Mouse (Mus musculus) stomach, embryonic 16.5 days (tissue): ENCODE data around the gene 4933428G20Rik. TPM values are rescaled to one million over a fixed set of nuclear protein-coding genes. Genes with fewer than 3 reads are reported as not detected.

Experiments used
- ATAC-seq: fragments of 200-750 bp; cut with Nextera tagmentation; 2 replicates; pipeline ENCODE4 v1.8.0; 2017; ENCODE audit warnings: moderate number of reproducible peaks, moderate TSS enrichment; ENCODE audit not compliant: insufficient read depth, low FRiP score
- H3K27ac ChIP-seq: fragments of 300-500 bp; sonication (generic); 2 replicates; pipeline ENCODE4 v1.5.1; 2014; ENCODE audit warnings: low read length
- H3K27me3 ChIP-seq: fragments of 300-500 bp; sonication (generic); 2 replicates; pipeline ENCODE4 v1.6.1; 2014; ENCODE audit warnings: low read length, control low read depth, mixed read lengths; ENCODE audit not compliant: control insufficient read depth, insufficient read depth
- H3K36me3 ChIP-seq: fragments of 300-500 bp; sonication (generic); 2 replicates; pipeline ENCODE4 v1.6.1; 2014; ENCODE audit warnings: low read length; ENCODE audit not compliant: control insufficient read depth, insufficient read depth
- H3K4me1 ChIP-seq: fragments of 300-500 bp; sonication (generic); 2 replicates; pipeline ENCODE4 v1.6.1; 2014; ENCODE audit warnings: low read length, control low read depth, mixed read lengths; ENCODE audit not compliant: control insufficient read depth, insufficient read depth
- H3K4me2 ChIP-seq: fragments of 300-500 bp; sonication (generic); 2 replicates; pipeline ENCODE4 v1.6.1; 2014; ENCODE audit warnings: low read depth, low read length, mixed read lengths
- H3K4me3 ChIP-seq: fragments of 300-500 bp; sonication (generic); replicated peaks from 2 replicates; pipeline ENCODE4 v1.5.1; 2014; ENCODE audit warnings: mild to moderate bottlenecking, low read length
- H3K9ac ChIP-seq: fragments of 300-500 bp; sonication (generic); 2 replicates; pipeline ENCODE4 v1.6.1; 2014; ENCODE audit warnings: low read length
- H3K9me3 ChIP-seq: fragments of 300-500 bp; sonication (generic); replicated peaks from 2 replicates; pipeline ENCODE4 v1.6.1; 2016; ENCODE audit warnings: low read length, control low read depth; ENCODE audit not compliant: control insufficient read depth
- WGBS: fragments of 180-500 bp; shearing (Covaris S2); extraction: QIAGEN DNeasy Blood & Tissue Kit; methylation state at CpG from one replicate; pipeline ENCODE4 v1.1.7; 2014; 5-methylcytosine and 5-hydroxymethylcytosine counted together
- polyA plus RNA-seq: library from polyadenylated mRNA; unstranded; fragments of >200 nt; fragmentation: Nextera tagmentation; extraction: Ambion mirVana; gene quantifications from 2 replicates; pipeline ENCODE4 v1.2.1, GENCODE M21; 2015

4933428G20Rik gene
- polyA plus RNA-seq, 1 experiment from 2014 or later = 0.80 TPM

GRCm38 (mm10) chr11:97535308-97535630 lies 35.1 kb upstream of the 4933428G20Rik start:
- no peak for ATAC-seq
- Histone ChIP-seq H3K4me2 (0 out of 2 replicates have a peak overlapping the region, but pooled peaks have one; percentile 41), H3K4me3 (no peak overlapping the region), H3K9me3 (no peaks in the 10 kb centered on the region), H3K9ac (no peak overlapping the region), H3K27me3 (peaks cover 69% of the 10 kb centered on the region), H3K36me3 (no peaks in the 10 kb centered on the region), H3K27ac (no peak overlapping the region), H3K4me1 (peaks cover 18% of the 10 kb centered on the region)
- WGBS = 22% methylated on average over 5 of the region's 5 CpGs

- Histone ChIP-seq H3K4me2 (peak overlapping the region; percentile 41), H3K9me3 (no peaks in the 10 kb centered on the region), H3K9ac (no peak overlapping the region), H3K4me3 (peak overlapping the region; percentile 26), H3K27ac (no peak overlapping the region), H3K36me3 (no peaks in the 10 kb centered on the region), H3K27me3 (peaks cover 69% of the 10 kb centered on the region), H3K4me1 (peaks cover 16% of the 10 kb centered on the region)
- no peak for ATAC-seq
- WGBS = 2% methylated on average over 95 of the region's 95 CpGs
Observed at GRCm38 (mm10) chr11:97534442-97535307, 34.5 kb upstream of the 4933428G20Rik start.

- Histone ChIP-seq H3K9ac (no peak overlapping the region), H3K36me3 (no peaks in the 10 kb centered on the region), H3K27ac (no peak overlapping the region), H3K9me3 (no peaks in the 10 kb centered on the region), H3K27me3 (peaks cover 69% of the 10 kb centered on the region), H3K4me3 (no peak overlapping the region), H3K4me2 (no peak overlapping the region), H3K4me1 (peaks cover 16% of the 10 kb centered on the region)
- ATAC-seq = no peak
- 28% methylated on average over 7 of the region's 7 CpGs for WGBS
Observed at GRCm38 (mm10) chr11:97533653-97534052, 33.5 kb upstream of the 4933428G20Rik start.

GRCm38 (mm10) chr11:97532950-97533582 lies 32.9 kb upstream of the 4933428G20Rik start:
- Histone ChIP-seq H3K9ac (0 out of 2 replicates have a peak overlapping the region, but pooled peaks have one; percentile 10), H3K4me1 (peaks cover 16% of the 10 kb centered on the region), H3K9me3 (no peaks in the 10 kb centered on the region), H3K27me3 (peaks cover 65% of the 10 kb centered on the region), H3K27ac (no peak overlapping the region), H3K36me3 (no peaks in the 10 kb centered on the region), H3K4me3 (peak overlapping the region; percentile 16), H3K4me2 (peak overlapping the region; percentile 32)
- peak; percentile 37; the same call in 1 of the 2 replicates for ATAC-seq
- 3% methylated on average over 20 of the region's 20 CpGs for WGBS

GRCm38 (mm10) chr11:97532354-97532753 lies 32.2 kb upstream of the 4933428G20Rik start:
- H3K27ac ChIP-seq = no peak overlapping the region
- H3K36me3 ChIP-seq = no peaks in the 10 kb centered on the region
- H3K4me1 ChIP-seq = peaks cover 16% of the 10 kb centered on the region
- peaks cover 58% of the 10 kb centered on the region for H3K27me3 ChIP-seq
- peak overlapping the region; percentile 95; the same call in 1 of the 2 replicates for H3K4me2 ChIP-seq
- H3K9ac ChIP-seq = no peak overlapping the region
- H3K4me3 ChIP-seq = no peak overlapping the region
- no peaks in the 10 kb centered on the region for H3K9me3 ChIP-seq
- 10% methylated on average over 8 of the region's 8 CpGs for WGBS
- ATAC-seq = no peak

GRCm38 (mm10) chr11:97531381-97532260 lies 31.5 kb upstream of the 4933428G20Rik start:
- peaks cover 52% of the 10 kb centered on the region for H3K27me3 ChIP-seq
- H3K36me3 ChIP-seq = no peaks in the 10 kb centered on the region
- H3K9me3 ChIP-seq = no peaks in the 10 kb centered on the region
- 6% methylated on average over 46 of the region's 46 CpGs for WGBS
- H3K27ac ChIP-seq = no peak overlapping the region
- peak overlapping the region; percentile 65 for H3K9ac ChIP-seq
- peak; percentile 64; the same call in 1 of the 2 replicates for ATAC-seq
- H3K4me2 ChIP-seq = peak overlapping the region; percentile 95
- peak overlapping the region; percentile 52 for H3K4me3 ChIP-seq
- peaks cover 16% of the 10 kb centered on the region for H3K4me1 ChIP-seq

- peaks cover 45% of the 10 kb centered on the region for H3K27me3 ChIP-seq
- WGBS = 64% methylated on average over 5 of the region's 5 CpGs
- no peak overlapping the region for H3K4me3 ChIP-seq
- peaks cover 16% of the 10 kb centered on the region for H3K4me1 ChIP-seq
- H3K27ac ChIP-seq = no peak overlapping the region
- no peak overlapping the region for H3K9ac ChIP-seq
- H3K9me3 ChIP-seq = no peaks in the 10 kb centered on the region
- no peak for ATAC-seq
- no peak overlapping the region for H3K4me2 ChIP-seq
- no peaks in the 10 kb centered on the region for H3K36me3 ChIP-seq
Observed at GRCm38 (mm10) chr11:97530961-97531360, 30.8 kb upstream of the 4933428G20Rik start.

- no peak overlapping the region for H3K4me3 ChIP-seq
- no peak overlapping the region for H3K4me2 ChIP-seq
- H3K9me3 ChIP-seq = no peaks in the 10 kb centered on the region
- H3K27me3 ChIP-seq = peaks cover 36% of the 10 kb centered on the region
- 78% methylated on average over 6 of the region's 6 CpGs for WGBS
- no peak overlapping the region for H3K27ac ChIP-seq
- no peak overlapping the region for H3K9ac ChIP-seq
- H3K36me3 ChIP-seq = no peaks in the 10 kb centered on the region
- peaks cover 15% of the 10 kb centered on the region for H3K4me1 ChIP-seq
- no peak for ATAC-seq
Observed at GRCm38 (mm10) chr11:97530069-97530468, 29.9 kb upstream of the 4933428G20Rik start.
